ENCODE assay signal across 19 mouse cellular contexts in the genomic region with DNA sequence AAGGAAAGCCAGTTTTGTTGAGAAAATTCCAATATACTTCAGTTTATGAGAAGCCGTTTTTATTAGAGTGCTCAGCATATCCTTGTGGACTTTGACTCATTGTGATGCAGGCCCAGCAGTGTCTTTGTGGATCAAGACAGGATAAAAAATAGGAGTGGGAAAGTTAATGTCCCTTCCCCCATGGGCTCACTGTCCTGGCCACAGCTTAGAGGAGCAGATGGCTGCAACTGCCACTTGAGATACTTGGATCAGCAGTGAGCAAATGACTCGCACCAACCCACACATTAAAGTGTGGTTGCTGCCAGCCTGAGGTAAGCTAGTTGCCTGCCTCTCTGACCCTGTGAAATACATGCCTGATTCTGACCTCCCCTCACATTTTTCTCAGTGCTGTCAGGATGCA. TPM values are rescaled to one million over a fixed set of nuclear protein-coding genes. Genes with fewer than 3 reads are reported as not detected.
"Had no signal": no experiment of that assay in that cellular context is flagged by ENCODE, and none has a peak within 500 bp of the region (broad histone marks: within the 10 kb centered on the region; RNA-seq: fewer than 3 reads in every experiment).

No protein-coding gene starts in this region.

- DNase-seq: lung, embryonic 14.5 days; lung, postnatal 10 days; lung, postnatal 4 days; midbrain, embryonic 14.5 days; retina, postnatal 1 day; right cerebral cortex, adult 18-20 months; right cerebral cortex, postnatal 25 days; right cerebral cortex, postnatal 4 days; spleen, adult 18-20 months; thymus, adult 18-20 months; thymus, postnatal 14 days; thymus, postnatal 36 days had no signal

- H3K4me3 ChIP-seq: midbrain, embryonic 10.5 days; midbrain, embryonic 12.5 days; myocyte; neural tube, embryonic 13.5 days; neural tube, embryonic 15.5 days had no signal

- H3K27ac ChIP-seq: midbrain, embryonic 10.5 days; midbrain, embryonic 12.5 days; neural tube, embryonic 13.5 days; neural tube, embryonic 15.5 days had no signal

RNA-seq across cellular contexts. Expression of gene Pax1, which starts 29.0 kb away (rescaled TPM):
- total RNA-seq: megakaryocyte, adult 5-6 weeks; megakaryocyte-erythroid progenitor cell, adult 5-6 weeks had no signal
